Mouse (Mus musculus) megakaryocyte, embryonic 14.5 days (primary cell): Measurements from ENCODE around the gene Abca7.

ENCODE experiments used
- FLI1 ChIP-seq: IDR thresholded peaks from 2 replicates; pipeline ENCODE4 v1.6.1; 2012; ENCODE audit warnings: low read length, inconsistent platforms, mixed read lengths
- GATA1 ChIP-seq: IDR thresholded peaks from 3 replicates; pipeline ENCODE4 v1.6.1; 2012; ENCODE audit warnings: mixed read lengths, low read length, inconsistent platforms, borderline replicate concordance

GRCm38 (mm10) chr10:80001945-80002344, 5.7 kb downstream of the Abca7 start:
- no peak for TF ChIP-seq GATA1
- TF ChIP-seq FLI1: no peak
